Mouse (Mus musculus) stomach, embryonic 15.5 days (tissue): ENCODE data around the gene 1500011B03Rik. TPM values are rescaled to one million over a fixed set of nuclear protein-coding genes. Genes with fewer than 3 reads are reported as not detected.

Source experiments
- ATAC-seq: fragments of 200-750 bp; cut with Nextera tagmentation; 2 replicates; pipeline ENCODE4 v1.8.0; 2017; ENCODE audit warnings: low read depth, moderate number of reproducible peaks, moderate TSS enrichment; ENCODE audit not compliant: insufficient read depth, low FRiP score
- H3K27ac ChIP-seq: fragments of 300-500 bp; sonication (generic); 2 replicates; pipeline ENCODE4 v1.5.1; 2015; ENCODE audit warnings: mild to moderate bottlenecking, inconsistent platforms
- H3K27me3 ChIP-seq: fragments of 300-500 bp; sonication (generic); replicated peaks from 2 replicates; pipeline ENCODE4 v1.6.1; 2015; ENCODE audit warnings: inconsistent platforms
- H3K36me3 ChIP-seq: fragments of 300-500 bp; sonication (generic); 2 replicates; pipeline ENCODE4 v1.6.1; 2015; ENCODE audit warnings: inconsistent platforms
- H3K4me1 ChIP-seq: fragments of 300-500 bp; sonication (generic); 2 replicates; pipeline ENCODE4 v1.6.1; 2015; ENCODE audit warnings: inconsistent platforms
- H3K4me2 ChIP-seq: fragments of 300-500 bp; sonication (generic); 2 replicates; pipeline ENCODE4 v1.6.1; 2015; ENCODE audit warnings: mild to moderate bottlenecking, inconsistent platforms
- H3K4me3 ChIP-seq: fragments of 300-500 bp; sonication (generic); replicated peaks from 2 replicates; pipeline ENCODE4 v1.5.1; 2015; ENCODE audit warnings: inconsistent platforms
- H3K9ac ChIP-seq: fragments of 300-500 bp; sonication (generic); 2 replicates; pipeline ENCODE4 v1.6.1; 2015; ENCODE audit warnings: inconsistent platforms
- H3K9me3 ChIP-seq: fragments of 300-500 bp; sonication (generic); 2 replicates; pipeline ENCODE4 v1.6.1; 2016; ENCODE audit warnings: inconsistent platforms
- WGBS: fragments of 180-500 bp; shearing (Covaris S2); methylation state at CpG from one replicate; pipeline ENCODE4 v1.1.7; 2015; 5-methylcytosine and 5-hydroxymethylcytosine counted together
- polyA plus RNA-seq: library from polyadenylated mRNA; unstranded; fragments of >200 nt; fragmentation: Nextera tagmentation; extraction: Ambion mirVana; gene quantifications from 2 replicates; pipeline ENCODE4 v1.2.1, GENCODE M21; 2015

Gene 1500011B03Rik
- polyA plus RNA-seq, 1 experiment from 2014 or later, result 82.0 TPM

- Histone ChIP-seq H3K27ac (no peak overlapping the region), H3K36me3 (peaks cover 30% of the 10 kb centered on the region; the same call in 1 of the 2 replicates), H3K4me3 (no peak overlapping the region), H3K4me2 (no peak overlapping the region), H3K4me1 (0 out of 2 replicates have a peak, but pooled peaks cover 3% of the 10 kb centered on the region), H3K27me3 (no peaks in the 10 kb centered on the region), H3K9ac (no peak overlapping the region), H3K9me3 (no peaks in the 10 kb centered on the region)
- 0 out of 2 replicates have a peak, but pooled peaks have one; percentile 19 for ATAC-seq
- WGBS, result 82% methylated on average over 8 of the region's 8 CpGs
Measured at GRCm38 (mm10) chr5:114808385-114808784, 14.9 kb downstream of the 1500011B03Rik start.

DNA sequence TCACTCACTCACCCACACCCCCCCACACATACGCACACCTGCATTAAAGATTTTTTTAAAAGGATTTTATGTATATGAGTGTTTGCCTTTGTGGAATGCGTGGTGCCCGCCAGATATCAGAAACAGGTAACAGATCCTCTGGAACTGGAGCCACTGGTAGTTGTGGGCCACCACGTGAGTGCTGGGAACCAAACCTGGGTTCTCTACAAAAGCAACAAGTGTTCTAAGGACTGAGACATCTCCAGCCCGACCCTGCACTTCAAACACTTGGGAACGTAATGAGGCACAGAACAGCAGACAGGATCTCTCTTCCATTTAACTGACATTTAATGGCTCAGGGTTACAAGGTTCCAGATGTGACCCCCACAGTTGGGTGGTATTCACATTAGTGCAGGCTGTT lies 15.4 kb downstream of the 1500011B03Rik start:
- Histone ChIP-seq H3K27me3 (no peaks in the 10 kb centered on the region), H3K27ac (no peak overlapping the region), H3K9ac (no peak overlapping the region), H3K9me3 (no peaks in the 10 kb centered on the region), H3K4me2 (no peak overlapping the region), H3K4me3 (no peak overlapping the region), H3K4me1 (0 out of 2 replicates have a peak, but pooled peaks cover 3% of the 10 kb centered on the region), H3K36me3 (peaks cover 35% of the 10 kb centered on the region)
- 64% methylated on average over 6 of the region's 6 CpGs for WGBS
- ATAC-seq, result no peak

- H3K9me3 ChIP-seq, result no peaks in the 10 kb centered on the region
- H3K4me3 ChIP-seq, result no peak overlapping the region
- WGBS, result 38% methylated on average over 8 of the region's 8 CpGs
- H3K36me3 ChIP-seq, result peaks cover 38% of the 10 kb centered on the region
- H3K27ac ChIP-seq, result peak overlapping the region; percentile 21; the same call in 1 of the 2 replicates
- no peak for ATAC-seq
- H3K4me2 ChIP-seq, result no peak overlapping the region
- no peaks in the 10 kb centered on the region for H3K27me3 ChIP-seq
- no peak overlapping the region for H3K9ac ChIP-seq
- H3K4me1 ChIP-seq, result 0 out of 2 replicates have a peak, but pooled peaks cover 3% of the 10 kb centered on the region
Measured at GRCm38 (mm10) chr5:114807468-114807867, 15.8 kb downstream of the 1500011B03Rik start.

GRCm38 (mm10) chr5:114807063-114807462 lies 16.2 kb downstream of the 1500011B03Rik start:
- Histone ChIP-seq H3K27me3 (no peaks in the 10 kb centered on the region), H3K27ac (peak overlapping the region; percentile 21; the same call in 1 of the 2 replicates), H3K9ac (no peak overlapping the region), H3K9me3 (no peaks in the 10 kb centered on the region), H3K4me3 (no peak overlapping the region), H3K4me1 (0 out of 2 replicates have a peak, but pooled peaks cover 3% of the 10 kb centered on the region), H3K36me3 (peaks cover 40% of the 10 kb centered on the region), H3K4me2 (no peak overlapping the region)
- no peak for ATAC-seq
- WGBS, result 51% methylated on average over 9 of the region's 9 CpGs

DNA sequence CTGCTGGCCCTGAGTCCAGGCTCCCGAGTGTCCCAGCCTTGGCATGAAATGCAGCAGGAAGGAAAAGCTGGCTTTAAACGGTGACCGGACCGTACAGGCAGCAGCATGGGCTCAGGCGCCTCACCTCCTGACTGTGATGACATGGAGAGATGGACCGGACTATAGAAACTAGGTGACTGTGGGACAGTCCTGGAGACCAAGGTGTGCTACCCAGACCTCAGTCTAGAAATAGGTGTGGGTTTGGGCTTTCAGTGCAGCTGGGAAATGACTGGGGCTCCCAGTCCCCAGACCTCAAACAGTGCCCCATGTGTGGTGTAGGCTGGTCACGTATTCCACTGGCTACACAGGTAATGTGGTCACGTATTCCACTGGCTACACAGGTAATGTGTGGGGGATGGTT lies 16.6 kb downstream of the 1500011B03Rik start:
- Histone ChIP-seq H3K4me2 (no peak overlapping the region), H3K27ac (peak overlapping the region; percentile 21; the same call in 1 of the 2 replicates), H3K4me3 (no peak overlapping the region), H3K4me1 (0 out of 2 replicates have a peak, but pooled peaks cover 3% of the 10 kb centered on the region), H3K9me3 (no peaks in the 10 kb centered on the region), H3K36me3 (peaks cover 42% of the 10 kb centered on the region), H3K9ac (no peak overlapping the region), H3K27me3 (no peaks in the 10 kb centered on the region)
- ATAC-seq, result no peak
- WGBS, result 77% methylated on average over 8 of the region's 8 CpGs

- H3K36me3 ChIP-seq, result peaks cover 42% of the 10 kb centered on the region
Measured at GRCm38 (mm10) chr5:114805436-114806350, 17.6 kb downstream of the 1500011B03Rik start.

GRCm38 (mm10) chr5:114804958-114805357 lies 18.3 kb downstream of the 1500011B03Rik start:
- 0 out of 2 replicates have a peak, but pooled peaks cover 3% of the 10 kb centered on the region for H3K4me1 ChIP-seq
- H3K4me3 ChIP-seq, result no peak overlapping the region
- no peak overlapping the region for H3K9ac ChIP-seq
- WGBS, result 55% methylated on average over 3 of the region's 3 CpGs
- H3K27me3 ChIP-seq, result no peaks in the 10 kb centered on the region
- H3K27ac ChIP-seq, result no peak overlapping the region
- H3K4me2 ChIP-seq, result no peak overlapping the region
- no peak for ATAC-seq
- H3K9me3 ChIP-seq, result no peaks in the 10 kb centered on the region
- peaks cover 42% of the 10 kb centered on the region for H3K36me3 ChIP-seq

More at GRCm38 (mm10) chr5:114805436-114806350, 17.6 kb downstream of the 1500011B03Rik start:
- Histone ChIP-seq H3K27me3 (no peaks in the 10 kb centered on the region), H3K4me2 (no peak overlapping the region), H3K9me3 (no peaks in the 10 kb centered on the region), H3K4me1 (0 out of 2 replicates have a peak, but pooled peaks cover 3% of the 10 kb centered on the region), H3K9ac (no peak overlapping the region), H3K27ac (peak overlapping the region; percentile 37; the same call in 1 of the 2 replicates), H3K4me3 (no peak overlapping the region)
- whole genome bisulfite sequencing, result 70% methylated on average over 15 of the region's 15 CpGs
- ATAC-seq, result no peak

- Histone ChIP-seq H3K9ac (no peak overlapping the region), H3K9me3 (no peaks in the 10 kb centered on the region), H3K36me3 (peaks cover 47% of the 10 kb centered on the region), H3K4me1 (0 out of 2 replicates have a peak, but pooled peaks cover 3% of the 10 kb centered on the region), H3K4me2 (no peak overlapping the region), H3K27me3 (no peaks in the 10 kb centered on the region), H3K27ac (no peak overlapping the region), H3K4me3 (no peak overlapping the region)
- no peak for ATAC-seq
- 87% methylated on average over 13 of the region's 13 CpGs for WGBS
Measured at GRCm38 (mm10) chr5:114804335-114804734, 18.9 kb downstream of the 1500011B03Rik start.

GRCm38 (mm10) chr5:114803231-114803630 lies 20.0 kb downstream of the 1500011B03Rik start:
- 86% methylated on average over 13 of the region's 13 CpGs for WGBS
- H3K9ac ChIP-seq, result no peak overlapping the region
- H3K27ac ChIP-seq, result no peak overlapping the region
- no peak overlapping the region for H3K4me2 ChIP-seq
- 0 out of 2 replicates have a peak, but pooled peaks cover 3% of the 10 kb centered on the region for H3K4me1 ChIP-seq
- peaks cover 39% of the 10 kb centered on the region for H3K36me3 ChIP-seq
- ATAC-seq, result no peak
- no peak overlapping the region for H3K4me3 ChIP-seq
- H3K9me3 ChIP-seq, result no peaks in the 10 kb centered on the region
- H3K27me3 ChIP-seq, result no peaks in the 10 kb centered on the region

DNA sequence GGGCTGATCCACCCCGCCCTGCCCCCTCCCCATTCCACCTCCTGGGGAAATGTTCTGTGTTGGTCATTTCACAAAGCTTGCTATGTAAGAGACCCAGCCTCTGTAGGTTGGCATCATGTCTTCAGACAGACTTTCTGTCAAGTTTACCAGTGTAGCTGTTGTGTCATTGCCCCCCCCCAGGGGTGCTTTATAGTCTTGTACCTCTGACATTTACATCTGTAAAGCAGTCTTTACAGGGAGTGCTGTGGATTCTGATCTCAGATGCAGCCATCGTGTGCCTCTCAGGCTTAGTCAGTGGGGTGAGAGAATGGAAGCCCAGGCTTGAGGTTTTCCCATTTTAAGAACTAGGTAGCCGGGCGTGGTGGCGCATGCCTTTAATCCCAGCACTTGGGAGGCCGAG lies 21.4 kb downstream of the 1500011B03Rik start:
- Histone ChIP-seq H3K36me3 (peaks cover 37% of the 10 kb centered on the region), H3K27ac (no peak overlapping the region), H3K4me3 (no peak overlapping the region), H3K9ac (no peak overlapping the region), H3K4me1 (no peaks in the 10 kb centered on the region), H3K9me3 (no peaks in the 10 kb centered on the region), H3K27me3 (no peaks in the 10 kb centered on the region), H3K4me2 (no peak overlapping the region)
- no peak for ATAC-seq
- WGBS, result 89% methylated on average over 6 of the region's 6 CpGs

- no peak; the same call in 1 of the 2 replicates for ATAC-seq
- H3K36me3 ChIP-seq, result peaks cover 32% of the 10 kb centered on the region
- no peak overlapping the region for H3K4me2 ChIP-seq
- no peaks in the 10 kb centered on the region for H3K9me3 ChIP-seq
- 21% methylated on average over 8 of the region's 8 CpGs for WGBS
- H3K27me3 ChIP-seq, result no peaks in the 10 kb centered on the region
- no peak overlapping the region for H3K9ac ChIP-seq
- no peak overlapping the region for H3K27ac ChIP-seq
- H3K4me3 ChIP-seq, result no peak overlapping the region
- H3K4me1 ChIP-seq, result peaks cover 6% of the 10 kb centered on the region; the same call in 1 of the 2 replicates
Measured at GRCm38 (mm10) chr5:114801049-114801448, 22.2 kb downstream of the 1500011B03Rik start.

GRCm38 (mm10) chr5:114799848-114800247 lies 23.4 kb downstream of the 1500011B03Rik start:
- 75% methylated on average over 11 of the region's 11 CpGs for WGBS
- Histone ChIP-seq H3K36me3 (peaks cover 32% of the 10 kb centered on the region), H3K9me3 (no peaks in the 10 kb centered on the region), H3K4me2 (no peak overlapping the region), H3K9ac (no peak overlapping the region), H3K27me3 (no peaks in the 10 kb centered on the region), H3K27ac (no peak overlapping the region), H3K4me1 (peaks cover 14% of the 10 kb centered on the region; the same call in 1 of the 2 replicates), H3K4me3 (no peak overlapping the region)
- ATAC-seq, result no peak
